Mouse (Mus musculus): Measurements from ENCODE around the gene Sspo. TPM values are rescaled to one million over a fixed set of nuclear protein-coding genes. Genes with fewer than 3 reads are reported as not detected.

Sspo gene
- polyA plus RNA-seq, 1 experiment from 2014 or later: 0.14 TPM

- Histone ChIP-seq H3K4me1 (replicated peaks; ENCODE audit: control insufficient read depth, insufficient read depth, low read length) (peaks cover 3% of the 10 kb centered on the region; the same call in 1 of the 2 replicates), H3K4me3 (ENCODE audit: low read length) (no peak overlapping the region), H3K27me3 (ENCODE audit: control insufficient read depth, insufficient read depth, low read depth, low read length) (no peaks in the 10 kb centered on the region), H3K9me3 (ENCODE audit: control insufficient read depth, low read length) (no peaks in the 10 kb centered on the region), H3K27ac (ENCODE audit: low read length) (no peak overlapping the region), H3K4me2 (ENCODE audit: low read depth, low read length) (no peak overlapping the region), H3K9ac (ENCODE audit: low read length) (no peak overlapping the region), H3K36me3 (ENCODE audit: control insufficient read depth, insufficient read depth, low read length) (no peaks in the 10 kb centered on the region)
- 62% methylated on average over 14 of the region's 14 CpGs for WGBS
- ATAC-seq (ENCODE audit: low read depth): no peak
These were observed 81.2 kb downstream of the Sspo start for GRCm38 (mm10) chr6:48529261-48529660.

- WGBS: 74% methylated on average over 16 of the region's 16 CpGs
- no peak overlapping the region for H3K9ac ChIP-seq (ENCODE audit: low read length)
- no peaks in the 10 kb centered on the region for H3K27me3 ChIP-seq (ENCODE audit: control insufficient read depth, insufficient read depth, low read depth, low read length)
- no peaks in the 10 kb centered on the region for H3K9me3 ChIP-seq (ENCODE audit: control insufficient read depth, low read length)
- peaks cover 3% of the 10 kb centered on the region; the same call in 1 of the 2 replicates for H3K4me1 ChIP-seq (replicated peaks; ENCODE audit: control insufficient read depth, insufficient read depth, low read length)
- H3K4me3 ChIP-seq (ENCODE audit: low read length): no peak overlapping the region
- H3K27ac ChIP-seq (ENCODE audit: low read length): no peak overlapping the region
- no peak overlapping the region for H3K4me2 ChIP-seq (ENCODE audit: low read depth, low read length)
- no peak for ATAC-seq (ENCODE audit: low read depth)
- no peaks in the 10 kb centered on the region for H3K36me3 ChIP-seq (ENCODE audit: control insufficient read depth, insufficient read depth, low read length)
These were observed 81.9 kb downstream of the Sspo start for GRCm38 (mm10) chr6:48529871-48530440.

- Histone ChIP-seq H3K4me1 (replicated peaks; ENCODE audit: control insufficient read depth, insufficient read depth, low read length) (peaks cover 3% of the 10 kb centered on the region; the same call in 1 of the 2 replicates), H3K9ac (ENCODE audit: low read length) (no peak overlapping the region), H3K27me3 (ENCODE audit: control insufficient read depth, insufficient read depth, low read depth, low read length) (no peaks in the 10 kb centered on the region), H3K4me2 (ENCODE audit: low read depth, low read length) (no peak overlapping the region), H3K36me3 (ENCODE audit: control insufficient read depth, insufficient read depth, low read length) (no peaks in the 10 kb centered on the region), H3K9me3 (ENCODE audit: control insufficient read depth, low read length) (no peaks in the 10 kb centered on the region), H3K27ac (ENCODE audit: low read length) (no peak overlapping the region), H3K4me3 (ENCODE audit: low read length) (no peak overlapping the region)
- 36% methylated on average over 2 of the region's 2 CpGs for WGBS
- peak; percentile 70; the same call in 1 of the 2 replicates for ATAC-seq (ENCODE audit: low read depth)
These were observed 82.8 kb downstream of the Sspo start for GRCm38 (mm10) chr6:48530862-48531261.

- Histone ChIP-seq H3K4me3 (ENCODE audit: low read length) (no peak overlapping the region), H3K27me3 (ENCODE audit: control insufficient read depth, insufficient read depth, low read depth, low read length) (no peaks in the 10 kb centered on the region), H3K4me1 (replicated peaks; ENCODE audit: control insufficient read depth, insufficient read depth, low read length) (peaks cover 3% of the 10 kb centered on the region; the same call in 1 of the 2 replicates), H3K36me3 (ENCODE audit: control insufficient read depth, insufficient read depth, low read length) (no peaks in the 10 kb centered on the region), H3K27ac (ENCODE audit: low read length) (no peak overlapping the region), H3K9ac (ENCODE audit: low read length) (no peak overlapping the region), H3K4me2 (ENCODE audit: low read depth, low read length) (no peak overlapping the region), H3K9me3 (ENCODE audit: control insufficient read depth, low read length) (no peaks in the 10 kb centered on the region)
- no peak for ATAC-seq (ENCODE audit: low read depth)
- 63% methylated on average over 2 of the region's 2 CpGs for WGBS
These were observed 85.4 kb downstream of the Sspo start for GRCm38 (mm10) chr6:48533475-48533874.

- H3K9me3 ChIP-seq (ENCODE audit: control insufficient read depth, low read length): no peaks in the 10 kb centered on the region
- no peak overlapping the region for H3K27ac ChIP-seq (ENCODE audit: low read length)
- H3K4me1 ChIP-seq (replicated peaks; ENCODE audit: control insufficient read depth, insufficient read depth, low read length): peaks cover 3% of the 10 kb centered on the region; the same call in 1 of the 2 replicates
- no peak overlapping the region for H3K4me3 ChIP-seq (ENCODE audit: low read length)
- H3K9ac ChIP-seq (ENCODE audit: low read length): no peak overlapping the region
- no peaks in the 10 kb centered on the region for H3K36me3 ChIP-seq (ENCODE audit: control insufficient read depth, insufficient read depth, low read length)
- H3K4me2 ChIP-seq (ENCODE audit: low read depth, low read length): no peak overlapping the region
- WGBS: 81% methylated on average over 8 of the region's 8 CpGs
- no peak for ATAC-seq (ENCODE audit: low read depth)
- no peaks in the 10 kb centered on the region for H3K27me3 ChIP-seq (ENCODE audit: control insufficient read depth, insufficient read depth, low read depth, low read length)
These were observed 86.9 kb downstream of the Sspo start for GRCm38 (mm10) chr6:48534913-48535312.

GRCm38 (mm10) chr6:48536091-48536490 lies 88.1 kb downstream of the Sspo start:
- no peaks in the 10 kb centered on the region; the same call in 1 of the 2 replicates for H3K4me1 ChIP-seq (replicated peaks; ENCODE audit: control insufficient read depth, insufficient read depth, low read length)
- H3K4me3 ChIP-seq (ENCODE audit: low read length): no peak overlapping the region
- ATAC-seq (ENCODE audit: low read depth): no peak
- H3K9ac ChIP-seq (ENCODE audit: low read length): no peak overlapping the region
- H3K27me3 ChIP-seq (ENCODE audit: control insufficient read depth, insufficient read depth, low read depth, low read length): no peaks in the 10 kb centered on the region
- no peak overlapping the region for H3K4me2 ChIP-seq (ENCODE audit: low read depth, low read length)
- WGBS: 59% methylated on average over 4 of the region's 4 CpGs
- H3K9me3 ChIP-seq (ENCODE audit: control insufficient read depth, low read length): no peaks in the 10 kb centered on the region
- no peaks in the 10 kb centered on the region for H3K36me3 ChIP-seq (ENCODE audit: control insufficient read depth, insufficient read depth, low read length)
- no peak overlapping the region for H3K27ac ChIP-seq (ENCODE audit: low read length)

- Histone ChIP-seq H3K27me3 (ENCODE audit: control insufficient read depth, insufficient read depth, low read depth, low read length) (no peaks in the 10 kb centered on the region), H3K4me1 (replicated peaks; ENCODE audit: control insufficient read depth, insufficient read depth, low read length) (peaks cover 12% of the 10 kb centered on the region), H3K36me3 (ENCODE audit: control insufficient read depth, insufficient read depth, low read length) (no peaks in the 10 kb centered on the region), H3K4me3 (ENCODE audit: low read length) (peak within 1 kb of the TSS; percentile 38), H3K27ac (ENCODE audit: low read length) (no peak within 1 kb of the TSS), H3K9me3 (ENCODE audit: control insufficient read depth, low read length) (no peaks in the 10 kb centered on the region), H3K4me2 (ENCODE audit: low read depth, low read length) (peak within 1 kb of the TSS; percentile 60), H3K9ac (ENCODE audit: low read length) (peak within 1 kb of the TSS; percentile 53)
- ATAC-seq (ENCODE audit: low read depth): peak; percentile 66
- 7% methylated on average over 38 of the region's 38 CpGs for WGBS
These were observed 89.3 kb downstream of the Sspo start, which contains the start of gene Atp6v0e2 for GRCm38 (mm10) chr6:48537105-48537954. Gene Atp6v0e2 (plus strand): TSS chr6:48537615.

GRCm38 (mm10) chr6:48538841-48539737 lies 91.1 kb downstream of the Sspo start:
- Histone ChIP-seq H3K4me2 (ENCODE audit: low read depth, low read length) (no peak overlapping the region), H3K4me3 (ENCODE audit: low read length) (no peak overlapping the region), H3K27me3 (ENCODE audit: control insufficient read depth, insufficient read depth, low read depth, low read length) (no peaks in the 10 kb centered on the region), H3K27ac (ENCODE audit: low read length) (no peak overlapping the region), H3K36me3 (ENCODE audit: control insufficient read depth, insufficient read depth, low read length) (no peaks in the 10 kb centered on the region), H3K9ac (ENCODE audit: low read length) (no peak overlapping the region), H3K4me1 (replicated peaks; ENCODE audit: control insufficient read depth, insufficient read depth, low read length) (peaks cover 13% of the 10 kb centered on the region), H3K9me3 (ENCODE audit: control insufficient read depth, low read length) (no peaks in the 10 kb centered on the region)
- no peak for ATAC-seq (ENCODE audit: low read depth)
- whole genome bisulfite sequencing: 71% methylated on average over 5 of the region's 5 CpGs

- H3K9ac ChIP-seq (ENCODE audit: low read length): no peak overlapping the region
- H3K27ac ChIP-seq (ENCODE audit: low read length): no peak overlapping the region
- ATAC-seq (ENCODE audit: low read depth): no peak
- H3K36me3 ChIP-seq (ENCODE audit: control insufficient read depth, insufficient read depth, low read length): no peaks in the 10 kb centered on the region
- H3K4me2 ChIP-seq (ENCODE audit: low read depth, low read length): no peak overlapping the region
- no peaks in the 10 kb centered on the region for H3K9me3 ChIP-seq (ENCODE audit: control insufficient read depth, low read length)
- no peaks in the 10 kb centered on the region for H3K27me3 ChIP-seq (ENCODE audit: control insufficient read depth, insufficient read depth, low read depth, low read length)
- 68% methylated on average over 5 of the region's 5 CpGs for whole genome bisulfite sequencing
- H3K4me1 ChIP-seq (replicated peaks; ENCODE audit: control insufficient read depth, insufficient read depth, low read length): peaks cover 13% of the 10 kb centered on the region
- H3K4me3 ChIP-seq (ENCODE audit: low read length): no peak overlapping the region
These were observed 91.8 kb downstream of the Sspo start for GRCm38 (mm10) chr6:48539860-48540259.

All from lung, embryonic 16.5 days (tissue).